Mouse (Mus musculus) gastrocnemius, adult 2 months (tissue): Measurements from ENCODE around the gene Uqcrc1. TPM values are rescaled to one million over a fixed set of nuclear protein-coding genes. Genes with fewer than 3 reads are reported as not detected.

ENCODE experiments used
- DNase-seq: peaks from one replicate; pipeline ENCODE4 v3.0.0; 2022
- H3K27ac ChIP-seq: fragments of 200-600 bp; 2 replicates; pipeline ENCODE4 v1.8.1; 2022; ENCODE audit warnings: mild to moderate bottlenecking
- H3K4me3 ChIP-seq: fragments of 200-600 bp; 2 replicates; pipeline ENCODE4 v1.8.1; 2022; ENCODE audit warnings: mild to moderate bottlenecking, moderate library complexity
- CTCF ChIP-seq: fragments of 200-600 bp; IDR thresholded peaks from 2 replicates; pipeline ENCODE4 v1.8.1; 2022; ENCODE audit warnings: antibody characterized with exemption, mild to moderate bottlenecking, moderate library complexity
- intact Hi-C: fragments of 180-260 bp; cut with DNase I; formaldehyde crosslinking; loops from one replicate; pipeline ENCODE4 v1.15.1; 2025
- total RNA-seq, 2 experiments: library from RNA; stranded (reverse); gene quantifications; 2 replicates each; pipeline ENCODE4 v1.2.3; 2021

Gene Uqcrc1
- total RNA-seq, 2 experiments from 2014 or later, result 834 to 1,182 TPM

- Histone ChIP-seq H3K4me3 (no peak within 1 kb of the TSS), H3K27ac (no peak within 1 kb of the TSS)
- intact Hi-C loops, result no loop called here
- DNase-seq, result no peak
- TF ChIP-seq CTCF, result no peak
These were observed 16.7 kb downstream of the Uqcrc1 start, which contains the start of gene Col7a1 for GRCm38 (mm10) chr9:108953081-108953636. Gene Col7a1, plus strand, starts transcription at chr9:108953586.

- intact Hi-C loops, result no loop called here
These were observed 18.8 kb downstream of the Uqcrc1 start for GRCm38 (mm10) chr9:108955241-108955640.

DNA sequence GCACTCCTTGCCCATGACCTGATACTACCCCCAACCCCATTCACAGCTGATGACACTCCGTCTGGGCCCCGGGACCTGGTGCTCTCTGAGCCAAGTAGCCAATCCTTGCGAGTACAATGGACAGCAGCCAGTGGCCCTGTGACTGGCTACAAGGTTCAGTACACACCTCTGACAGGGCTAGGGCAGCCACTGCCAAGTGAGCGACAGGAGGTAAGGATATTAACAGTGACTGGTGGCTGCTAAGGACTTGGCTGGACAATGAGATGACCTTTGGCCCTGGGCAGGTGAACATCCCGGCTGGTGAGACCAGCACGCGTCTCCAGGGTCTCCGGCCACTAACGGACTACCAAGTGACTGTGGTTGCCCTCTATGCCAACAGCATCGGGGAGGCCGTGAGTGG is 19.4 kb downstream of the Uqcrc1 start:
- H3K27ac ChIP-seq, result no peak overlapping the region
- no peak for DNase-seq
- H3K4me3 ChIP-seq, result no peak overlapping the region
- intact Hi-C loops, result no loop called here
- no peak for TF ChIP-seq CTCF

More at GRCm38 (mm10) chr9:108955241-108955640, 18.8 kb downstream of the Uqcrc1 start:
- Histone ChIP-seq H3K27ac (no peak overlapping the region), H3K4me3 (no peak overlapping the region)
- no peak for TF ChIP-seq CTCF
- DNase-seq, result no peak

- no peak for TF ChIP-seq CTCF
- Histone ChIP-seq H3K27ac (peak overlapping the region; percentile 68), H3K4me3 (no peak overlapping the region)
- intact Hi-C loops, result no loop called here
- peak; percentile 62 for DNase-seq
These were observed 27.1 kb downstream of the Uqcrc1 start for GRCm38 (mm10) chr9:108963577-108963976.

DNA sequence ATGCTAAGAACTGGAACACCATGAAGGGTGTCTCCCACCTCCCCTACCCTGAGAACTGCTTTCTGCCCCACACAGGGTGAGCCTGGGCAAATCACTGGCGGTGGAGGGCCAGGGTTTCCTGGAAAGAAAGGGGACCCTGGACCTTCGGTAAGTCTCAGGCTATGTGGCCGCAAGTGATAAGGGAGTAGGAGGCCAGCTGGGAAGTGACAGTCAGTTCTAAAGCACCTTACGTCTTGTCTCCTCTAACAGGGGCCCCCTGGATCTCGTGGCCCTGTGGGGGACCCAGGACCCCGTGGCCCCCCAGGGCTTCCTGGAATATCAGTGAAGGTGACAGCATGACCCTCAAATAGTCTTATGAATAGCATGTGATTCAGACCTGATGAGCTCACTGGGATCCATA is 27.9 kb downstream of the Uqcrc1 start:
- no peak for DNase-seq
- no peak overlapping the region; the same call in 1 of the 2 replicates for H3K27ac ChIP-seq
- H3K4me3 ChIP-seq, result no peak overlapping the region
- intact Hi-C loops, result no loop called here
- no peak for TF ChIP-seq CTCF

- no peak for DNase-seq
- Histone ChIP-seq H3K27ac (no peak overlapping the region), H3K4me3 (no peak overlapping the region)
- no peak for TF ChIP-seq CTCF
- intact Hi-C loops, result no loop called here
These were observed 34.2 kb downstream of the Uqcrc1 start for GRCm38 (mm10) chr9:108970623-108971022.

- intact Hi-C loops, result no loop called here
- Histone ChIP-seq H3K27ac (no peak overlapping the region), H3K4me3 (no peak overlapping the region)
- TF ChIP-seq CTCF, result no peak
- DNase-seq, result no peak
These were observed 40.0 kb downstream of the Uqcrc1 start for GRCm38 (mm10) chr9:108976483-108976882.

GRCm38 (mm10) chr9:108977966-108978365 is 41.5 kb downstream of the Uqcrc1 start:
- Histone ChIP-seq H3K4me3 (no peak overlapping the region), H3K27ac (no peak overlapping the region)
- no peak for TF ChIP-seq CTCF
- intact Hi-C loops, result no loop called here
- no peak for DNase-seq

GRCm38 (mm10) chr9:108982498-108982897 is 46.1 kb downstream of the Uqcrc1 start:
- no peak for TF ChIP-seq CTCF
- Histone ChIP-seq H3K27ac (no peak overlapping the region), H3K4me3 (no peak overlapping the region)
- DNase-seq, result no peak
- intact Hi-C loops, result no loop called here

DNA sequence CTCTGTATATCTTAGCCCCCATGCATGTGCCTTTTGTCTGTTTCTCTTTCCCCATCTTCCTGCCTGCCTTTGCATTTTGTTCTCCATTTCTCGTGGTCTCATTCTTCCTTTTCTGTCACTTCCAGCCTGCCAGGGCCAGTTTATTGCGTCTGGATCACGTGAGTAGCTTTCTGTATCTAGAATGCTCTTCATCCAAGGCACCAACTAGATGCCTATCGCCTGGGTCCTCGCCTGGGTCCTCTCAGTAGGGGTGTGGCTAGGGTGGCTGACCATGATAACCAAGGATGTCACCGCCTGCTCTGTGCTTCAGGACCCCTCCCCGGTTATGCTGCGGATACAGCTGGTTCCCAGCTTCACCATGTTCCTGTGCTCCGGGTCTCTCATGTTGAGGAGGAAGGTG is 46.8 kb downstream of the Uqcrc1 start:
- Histone ChIP-seq H3K27ac (no peak overlapping the region), H3K4me3 (no peak overlapping the region)
- intact Hi-C loops, result no loop called here
- TF ChIP-seq CTCF, result no peak
- no peak for DNase-seq

GRCm38 (mm10) chr9:108985710-108986109 is 49.3 kb downstream of the Uqcrc1 start, which contains the start of gene Ucn2:
Gene Ucn2, plus strand, starts transcription at chr9:108986010.
- no peak for TF ChIP-seq CTCF
- no peak for DNase-seq
- no peak within 1 kb of the TSS for H3K27ac ChIP-seq
- intact Hi-C loops, result loop anchor here (5.0 kb wide), 1 partner anchor 48 kb away; the partner anchor contains the start of gene Uqcrc1
- no peak within 1 kb of the TSS for H3K4me3 ChIP-seq

GRCm38 (mm10) chr9:108987704-108988350 is 51.4 kb downstream of the Uqcrc1 start:
- peak; percentile 87 for DNase-seq
- intact Hi-C loops, result loop anchor here (5.0 kb wide), 1 partner anchor 51 kb away; the partner anchor contains the start of gene Uqcrc1
- no peak for TF ChIP-seq CTCF
- H3K4me3 ChIP-seq, result peak overlapping the region; percentile 75
- peak overlapping the region; percentile 96 for H3K27ac ChIP-seq

GRCm38 (mm10) chr9:108989802-108990461 is 53.5 kb downstream of the Uqcrc1 start:
- Histone ChIP-seq H3K27ac (peak overlapping the region; percentile 96), H3K4me3 (peak overlapping the region; percentile 75)
- no peak for TF ChIP-seq CTCF
- intact Hi-C loops, result loop anchor here (5.0 kb wide), 1 partner anchor 53 kb away; the partner anchor contains the start of gene Uqcrc1
- DNase-seq, result peak; percentile 54
